Mouse (Mus musculus) bone marrow macrophage, adult 2 months (primary cell): ENCODE results near the gene Foxr1.

Experiments
- CTCF ChIP-seq: IDR thresholded peaks from 2 replicates; pipeline ENCODE4 v1.5.1; 2012; ENCODE audit warnings: low read depth, mild to moderate bottlenecking, low read length, moderate library complexity
- POLR2A ChIP-seq: IDR thresholded peaks from 2 replicates; pipeline ENCODE4 v1.6.1; 2012; ENCODE audit warnings: mild to moderate bottlenecking, low read depth, low read length, borderline replicate concordance

- no peak for TF ChIP-seq POLR2A
- TF ChIP-seq CTCF, result no peak
Measured at GRCm38 (mm10) chr9:44432577-44433185, 8.3 kb downstream of the Foxr1 start.
